Mouse (Mus musculus) liver, adult 2 months (tissue): Measurements from ENCODE around the gene Mroh7. TPM values are rescaled to one million over a fixed set of nuclear protein-coding genes. Genes with fewer than 3 reads are reported as not detected.

Source experiments
- DNase-seq: peaks from one replicate; pipeline ENCODE4 v3.0.0-alpha.2; 2011; ENCODE audit warnings: low read depth, low spot score; ENCODE audit errors: extremely low read depth
- H3K27ac ChIP-seq: fragments of 200-500 bp; replicated peaks from 2 replicates; pipeline ENCODE4 v1.5.1; 2012; ENCODE audit warnings: low read depth, mild to moderate bottlenecking, control low read depth, inconsistent platforms, low read length; ENCODE audit not compliant: insufficient read depth
- H3K27me3 ChIP-seq: fragments of 200-500 bp; 2 replicates; pipeline ENCODE4 v1.6.1; 2012; ENCODE audit warnings: mild to moderate bottlenecking, moderate library complexity, low read length, inconsistent platforms; ENCODE audit not compliant: control insufficient read depth, insufficient read depth
- H3K36me3 ChIP-seq: fragments of 200-500 bp; 2 replicates; pipeline ENCODE4 v1.6.1; 2012; ENCODE audit warnings: low read length, inconsistent platforms; ENCODE audit not compliant: control insufficient read depth, insufficient read depth
- H3K4me1 ChIP-seq: fragments of 200-500 bp; 2 replicates; pipeline ENCODE4 v1.6.1; 2011; ENCODE audit warnings: low read length; ENCODE audit not compliant: control insufficient read depth, insufficient read depth
- H3K4me3 ChIP-seq: fragments of 200-500 bp; 2 replicates; pipeline ENCODE4 v1.5.1; 2011; ENCODE audit warnings: low read depth, mild to moderate bottlenecking, control low read depth, low read length, moderate library complexity; ENCODE audit not compliant: insufficient read depth
- H3K79me2 ChIP-seq: fragments of 200-500 bp; 2 replicates; pipeline ENCODE4 v1.6.1; 2012; ENCODE audit warnings: inconsistent platforms, mild to moderate bottlenecking, low read length, moderate library complexity; ENCODE audit not compliant: control insufficient read depth, insufficient read depth
- H3K9ac ChIP-seq: fragments of 200-500 bp; 2 replicates; pipeline ENCODE4 v1.6.1; 2012; ENCODE audit warnings: low read depth, mild to moderate bottlenecking, control low read depth, inconsistent platforms, low read length
- CTCF ChIP-seq: fragments of 200-500 bp; IDR thresholded peaks from 2 replicates; pipeline ENCODE4 v1.5.1; 2011; ENCODE audit warnings: low read depth, low read length, control low read depth
- POLR2A ChIP-seq: fragments of 200-500 bp; IDR thresholded peaks from 2 replicates; pipeline ENCODE4 v1.6.1; 2011; ENCODE audit warnings: low read length, control low read depth; ENCODE audit not compliant: insufficient read depth; ENCODE audit errors: extremely low read depth
- WGBS: fragments of 180-500 bp; shearing (Covaris S2); methylation state at CpG from one replicate; pipeline ENCODE4 v1.1.7; 2018; 5-methylcytosine and 5-hydroxymethylcytosine counted together
- polyA plus RNA-seq: library from polyadenylated mRNA; depleted of rRNA; stranded (reverse); fragments of >200 nt; gene quantifications from 2 replicates; pipeline ENCODE4 v1.2.3, GENCODE M21; 2012
- total RNA-seq: library from RNA; depleted of rRNA; stranded (reverse); fragments of >200 nt; gene quantifications from 2 replicates; pipeline ENCODE4 v1.2.3, GENCODE M21; 2014

Gene Mroh7
- total and polyA plus RNA-seq, 2 experiments: under 0.01 to 0.69 TPM

DNA sequence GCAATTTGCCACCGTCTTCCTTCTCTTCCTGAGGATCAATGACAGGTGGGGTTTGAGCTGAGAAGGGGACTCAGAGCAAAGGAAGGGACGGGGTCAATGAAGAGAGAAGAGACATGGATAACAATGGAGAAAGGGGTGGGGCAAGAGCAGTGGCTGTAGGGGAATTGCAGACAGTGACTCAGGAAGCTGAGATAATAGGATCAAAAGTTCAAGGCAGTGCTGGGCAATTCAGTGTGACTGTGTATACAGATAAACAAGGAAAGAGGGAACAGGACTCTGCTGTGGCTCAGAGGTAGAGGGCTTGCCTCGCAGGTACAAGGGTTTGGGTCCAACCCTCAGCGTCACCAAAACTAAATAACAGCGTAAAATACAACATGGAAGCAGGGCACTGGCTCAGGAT is 22.8 kb downstream of the Mroh7 start:
- no peak for TF ChIP-seq POLR2A
- TF ChIP-seq CTCF: no peak
- no peaks in the 10 kb centered on the region for H3K36me3 ChIP-seq
- no peak overlapping the region for H3K27ac ChIP-seq
- H3K27me3 ChIP-seq: no peaks in the 10 kb centered on the region
- H3K4me3 ChIP-seq: no peak overlapping the region
- DNase-seq: no peak
- WGBS: 32% methylated on average over 5 of the region's 5 CpGs
- H3K4me1 ChIP-seq: no peaks in the 10 kb centered on the region
- no peaks in the 10 kb centered on the region for H3K79me2 ChIP-seq
- no peak overlapping the region for H3K9ac ChIP-seq

DNA sequence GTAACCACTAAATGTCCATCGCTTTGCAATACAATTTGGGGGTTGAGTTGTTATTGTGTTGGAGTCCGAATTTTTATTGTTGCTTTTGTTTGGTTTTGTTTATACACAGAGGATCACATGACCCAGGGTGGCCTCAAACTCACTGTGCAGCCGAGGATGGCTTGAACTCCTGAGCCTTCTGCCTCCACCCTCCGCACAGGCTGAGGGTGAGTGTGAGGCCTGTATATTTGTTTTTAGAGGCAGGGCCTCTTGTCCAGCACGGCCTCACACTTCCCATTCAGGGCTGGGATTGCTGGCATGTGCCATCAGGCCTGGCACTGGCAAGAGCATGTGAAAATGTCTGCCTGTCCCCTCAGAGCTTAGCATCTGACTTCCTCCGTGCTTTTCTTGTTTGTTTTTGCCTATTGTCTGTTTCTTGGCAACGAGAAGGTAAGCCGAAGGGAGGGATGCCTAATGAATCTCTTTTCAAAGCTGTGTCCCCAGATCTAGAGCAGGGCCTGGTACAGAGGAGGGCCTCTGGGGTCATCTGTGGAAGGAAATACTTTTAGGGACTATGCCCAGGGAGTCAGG is 25.5 kb downstream of the Mroh7 start:
- no peak for TF ChIP-seq CTCF
- no peak for TF ChIP-seq POLR2A
- no peaks in the 10 kb centered on the region for H3K79me2 ChIP-seq
- H3K27ac ChIP-seq: no peak overlapping the region
- WGBS: 61% methylated on average over 8 of the region's 8 CpGs
- H3K4me1 ChIP-seq: no peaks in the 10 kb centered on the region
- H3K27me3 ChIP-seq: no peaks in the 10 kb centered on the region
- DNase-seq: no peak
- no peaks in the 10 kb centered on the region for H3K36me3 ChIP-seq
- no peak overlapping the region for H3K9ac ChIP-seq
- H3K4me3 ChIP-seq: no peak overlapping the region

DNA sequence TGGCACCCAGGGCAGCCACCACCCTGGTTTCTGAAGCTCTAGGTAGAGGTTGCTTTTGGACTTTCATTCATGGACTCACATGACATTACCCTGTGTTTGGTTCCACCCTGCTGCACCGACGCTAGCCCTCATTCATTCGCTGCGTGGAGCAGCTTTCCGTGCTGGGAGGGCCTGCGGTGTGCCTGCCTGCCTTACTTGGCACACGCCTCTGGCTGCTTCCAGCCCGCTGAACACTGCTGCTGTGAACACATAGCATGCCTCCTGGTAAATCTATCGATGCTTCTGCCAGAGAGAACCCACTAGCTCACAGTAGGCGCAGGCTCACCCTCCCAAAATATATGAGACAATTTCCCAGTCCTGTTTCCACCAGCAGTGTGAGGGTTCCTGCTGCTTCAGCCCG is 26.3 kb downstream of the Mroh7 start:
- Histone ChIP-seq H3K4me1 (no peaks in the 10 kb centered on the region), H3K36me3 (no peaks in the 10 kb centered on the region), H3K79me2 (no peaks in the 10 kb centered on the region), H3K27me3 (no peaks in the 10 kb centered on the region), H3K4me3 (no peak overlapping the region), H3K9ac (no peak overlapping the region), H3K27ac (no peak overlapping the region)
- no peak for DNase-seq
- WGBS: 78% methylated on average over 11 of the region's 11 CpGs
- no peak for TF ChIP-seq POLR2A
- TF ChIP-seq CTCF: no peak

DNA sequence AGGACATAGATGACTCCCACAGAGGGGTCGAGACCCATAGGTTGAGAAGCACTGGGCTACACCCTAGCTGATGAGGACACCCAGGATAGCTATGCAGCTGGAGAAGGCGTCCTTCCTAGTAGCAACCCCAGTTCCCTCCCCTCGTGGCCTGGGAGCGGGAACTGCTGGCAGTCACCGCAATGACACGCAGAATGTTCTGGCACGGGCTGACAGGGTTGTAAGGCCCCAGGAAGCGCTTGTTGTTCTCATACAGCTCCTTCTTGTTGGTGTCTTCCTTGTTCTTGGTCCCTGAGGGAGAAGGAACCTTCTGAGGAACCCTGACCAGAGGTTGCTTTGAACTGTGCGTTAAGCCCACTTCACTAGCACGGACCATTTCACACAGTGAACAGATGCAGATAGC is 26.8 kb downstream of the Mroh7 start:
- WGBS: 77% methylated on average over 10 of the region's 10 CpGs
- H3K27ac ChIP-seq: no peak overlapping the region
- H3K36me3 ChIP-seq: no peaks in the 10 kb centered on the region
- H3K9ac ChIP-seq: no peak overlapping the region
- no peaks in the 10 kb centered on the region for H3K4me1 ChIP-seq
- H3K4me3 ChIP-seq: no peak overlapping the region
- no peak for DNase-seq
- no peaks in the 10 kb centered on the region for H3K27me3 ChIP-seq
- TF ChIP-seq CTCF: no peak
- no peak for TF ChIP-seq POLR2A
- no peaks in the 10 kb centered on the region for H3K79me2 ChIP-seq

DNA sequence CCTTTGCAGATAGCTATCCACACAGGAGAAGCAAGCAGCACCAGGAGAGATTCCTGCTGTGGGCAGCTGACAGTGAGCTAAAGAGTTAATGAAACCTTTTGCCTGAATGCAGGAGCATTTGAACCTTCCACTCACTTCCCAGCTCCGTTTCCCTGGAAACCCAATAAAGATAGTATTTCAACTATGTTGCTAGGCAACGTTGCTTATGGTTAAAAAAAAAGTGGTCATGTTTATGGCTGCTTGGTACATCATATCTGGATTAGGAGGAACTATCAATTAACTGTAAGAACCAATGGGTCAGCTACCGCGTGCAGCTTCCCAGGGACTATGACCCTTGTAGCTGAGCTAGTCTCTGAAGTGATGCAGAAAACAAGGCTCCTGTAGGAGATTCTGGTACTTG is 29.9 kb downstream of the Mroh7 start:
- Histone ChIP-seq H3K4me1 (no peaks in the 10 kb centered on the region), H3K27me3 (no peaks in the 10 kb centered on the region), H3K9ac (no peak overlapping the region), H3K36me3 (no peaks in the 10 kb centered on the region), H3K4me3 (no peak overlapping the region), H3K27ac (no peak overlapping the region), H3K79me2 (no peaks in the 10 kb centered on the region)
- DNase-seq: no peak
- 39% methylated on average over 4 of the region's 4 CpGs for WGBS
- TF ChIP-seq POLR2A: no peak
- TF ChIP-seq CTCF: no peak

DNA sequence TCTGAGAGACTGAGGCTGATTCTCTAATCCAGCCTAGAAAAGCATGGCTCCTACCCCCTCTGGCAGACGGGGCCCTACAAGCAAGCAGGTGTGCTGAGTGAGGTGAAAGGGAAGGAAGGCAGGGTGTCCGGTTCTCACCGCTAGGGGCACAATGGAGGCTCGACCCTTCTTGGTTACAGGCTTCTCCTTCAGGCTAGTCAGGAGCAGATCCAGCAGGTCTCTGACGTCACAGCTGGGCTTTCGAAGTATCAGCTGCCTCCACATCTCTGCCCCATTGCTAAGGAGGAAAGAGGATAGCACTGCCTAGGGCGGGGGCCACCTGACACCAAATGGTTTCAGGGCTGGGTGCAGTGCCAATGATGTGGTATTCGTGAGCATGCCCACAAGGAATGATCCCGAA is 30.7 kb downstream of the Mroh7 start:
- Histone ChIP-seq H3K4me3 (no peak overlapping the region), H3K79me2 (no peaks in the 10 kb centered on the region), H3K27ac (no peak overlapping the region), H3K27me3 (no peaks in the 10 kb centered on the region), H3K36me3 (no peaks in the 10 kb centered on the region), H3K9ac (no peak overlapping the region), H3K4me1 (no peaks in the 10 kb centered on the region)
- TF ChIP-seq CTCF (peak; percentile 68), POLR2A (no peak)
- no peak for DNase-seq
- 22% methylated on average over 9 of the region's 9 CpGs for WGBS
